Mouse (Mus musculus) hindbrain, embryonic 13.5 days (tissue): Measurements from ENCODE around the gene Gcn1l1. TPM values are rescaled to one million over a fixed set of nuclear protein-coding genes. Genes with fewer than 3 reads are reported as not detected.

Experiments used
- ATAC-seq: fragments of 200-750 bp; cut with Nextera tagmentation; 2 replicates; pipeline ENCODE4 v1.8.0; 2017; ENCODE audit warnings: moderate TSS enrichment; ENCODE audit not compliant: low FRiP score
- H3K27ac ChIP-seq: fragments of 300-500 bp; sonication (generic); 2 replicates; pipeline ENCODE4 v1.5.1; 2015; ENCODE audit warnings: inconsistent platforms, mild to moderate bottlenecking, moderate library complexity
- H3K27me3 ChIP-seq: fragments of 300-500 bp; sonication (generic); 2 replicates; pipeline ENCODE4 v1.6.1; 2015; ENCODE audit warnings: mild to moderate bottlenecking, inconsistent platforms
- H3K36me3 ChIP-seq: fragments of 300-500 bp; sonication (generic); 2 replicates; pipeline ENCODE4 v1.6.1; 2015; ENCODE audit warnings: mild to moderate bottlenecking, inconsistent platforms
- H3K4me1 ChIP-seq: fragments of 300-500 bp; sonication (generic); replicated peaks from 2 replicates; pipeline ENCODE4 v1.6.1; 2015; ENCODE audit warnings: inconsistent platforms
- H3K4me2 ChIP-seq: fragments of 300-500 bp; sonication (generic); 2 replicates; pipeline ENCODE4 v1.6.1; 2015; ENCODE audit warnings: inconsistent platforms, mild to moderate bottlenecking, moderate library complexity
- H3K4me3 ChIP-seq: fragments of 300-500 bp; sonication (generic); 2 replicates; pipeline ENCODE4 v1.5.1; 2015; ENCODE audit warnings: mild to moderate bottlenecking, inconsistent platforms
- H3K9ac ChIP-seq: fragments of 300-500 bp; sonication (generic); 2 replicates; pipeline ENCODE4 v1.6.1; 2015; ENCODE audit warnings: mild to moderate bottlenecking, inconsistent platforms
- H3K9me3 ChIP-seq: fragments of 300-500 bp; sonication (generic); 2 replicates; pipeline ENCODE4 v1.6.1; 2016; ENCODE audit warnings: inconsistent platforms
- WGBS: fragments of 180-500 bp; shearing (Covaris S2); methylation state at CpG from one replicate; pipeline ENCODE4 v1.1.7; 2015; 5-methylcytosine and 5-hydroxymethylcytosine counted together
- polyA plus RNA-seq: library from polyadenylated mRNA; unstranded; fragments of >200 nt; fragmentation: Nextera tagmentation; extraction: Ambion mirVana; gene quantifications from 2 replicates; pipeline ENCODE4 v1.2.1, GENCODE M21; 2015

The Gcn1l1 gene
- polyA plus RNA-seq, 1 experiment from 2014 or later = 42.4 TPM

DNA sequence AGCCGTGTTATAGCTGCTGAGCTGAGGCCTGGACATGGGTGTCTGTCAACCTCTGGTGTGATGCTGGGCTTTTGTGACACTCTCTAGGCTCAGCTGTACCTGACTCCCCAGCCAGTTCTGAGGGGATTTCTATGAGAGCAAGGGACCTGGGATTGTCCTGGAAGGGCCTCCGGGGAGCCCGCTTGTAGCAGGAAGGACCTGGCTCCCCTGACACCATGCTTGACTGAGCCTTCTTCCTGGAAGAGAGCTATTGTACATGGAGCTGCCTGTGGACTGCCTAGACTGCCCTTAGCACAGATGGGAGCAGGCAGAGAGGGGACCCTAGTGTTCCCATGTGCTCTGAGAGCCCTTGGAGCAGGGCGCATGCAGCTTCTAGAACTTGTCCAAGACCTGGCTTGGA is 39.6 kb upstream of the Gcn1l1 start:
- no peaks in the 10 kb centered on the region for H3K9me3 ChIP-seq
- H3K27ac ChIP-seq = no peak overlapping the region; the same call in 1 of the 2 replicates
- peaks cover 35% of the 10 kb centered on the region for H3K4me1 ChIP-seq
- no peak overlapping the region for H3K4me3 ChIP-seq
- peaks cover 3% of the 10 kb centered on the region; the same call in 1 of the 2 replicates for H3K36me3 ChIP-seq
- WGBS = 86% methylated on average over 4 of the region's 4 CpGs
- no peak overlapping the region for H3K4me2 ChIP-seq
- H3K27me3 ChIP-seq = no peaks in the 10 kb centered on the region
- ATAC-seq = no peak
- peak overlapping the region; percentile 43; the same call in 1 of the 2 replicates for H3K9ac ChIP-seq

GRCm38 (mm10) chr5:115525943-115526342 is 39.1 kb upstream of the Gcn1l1 start:
- WGBS = 90% methylated on average over 9 of the region's 9 CpGs
- peaks cover 40% of the 10 kb centered on the region for H3K4me1 ChIP-seq
- no peak overlapping the region for H3K4me2 ChIP-seq
- no peaks in the 10 kb centered on the region for H3K27me3 ChIP-seq
- no peak for ATAC-seq
- 0 out of 2 replicates have a peak, but pooled peaks cover under 1% of the 10 kb centered on the region for H3K36me3 ChIP-seq
- H3K9ac ChIP-seq = peak overlapping the region; percentile 43; the same call in 1 of the 2 replicates
- H3K4me3 ChIP-seq = no peak overlapping the region
- no peaks in the 10 kb centered on the region for H3K9me3 ChIP-seq
- H3K27ac ChIP-seq = no peak overlapping the region

DNA sequence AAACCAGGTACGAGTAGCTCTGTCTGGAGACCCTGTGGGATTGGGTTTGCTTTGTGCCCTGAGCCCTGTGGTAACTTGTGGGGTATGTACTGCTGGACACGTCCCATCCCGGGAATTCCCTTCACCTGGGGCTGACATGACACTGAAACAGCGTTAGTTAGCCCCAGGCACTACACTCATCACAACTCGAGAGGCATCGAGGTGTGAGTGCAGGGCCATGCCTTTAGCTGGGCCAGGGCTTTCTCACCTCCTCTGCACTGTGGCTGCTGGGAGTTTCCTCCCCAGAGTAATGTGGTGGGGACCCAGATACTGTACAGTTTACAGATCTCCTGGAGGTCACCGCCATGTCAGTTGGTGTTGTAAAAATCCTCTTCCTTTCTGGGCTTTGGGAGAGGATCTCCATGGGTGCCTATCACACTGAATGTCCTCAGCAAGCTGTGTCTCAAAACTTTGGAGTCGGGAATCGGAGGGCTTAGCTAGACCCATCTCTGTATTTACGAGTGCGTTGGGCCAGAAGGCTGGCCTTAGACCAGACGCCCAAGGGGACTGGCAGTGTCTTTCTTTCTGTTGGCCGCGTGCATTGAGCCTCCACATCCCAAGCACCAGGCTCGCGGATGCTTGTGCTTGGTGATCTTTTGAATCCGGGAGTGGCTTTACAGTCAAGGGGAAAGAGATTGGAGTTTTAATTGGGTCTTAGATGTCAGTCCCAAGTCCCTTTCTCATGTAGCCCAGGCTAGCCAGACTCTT is 38.4 kb upstream of the Gcn1l1 start:
- WGBS = 89% methylated on average over 17 of the region's 17 CpGs
- H3K9ac ChIP-seq = no peak overlapping the region
- no peak for ATAC-seq

GRCm38 (mm10) chr5:115528128-115528527 is 36.9 kb upstream of the Gcn1l1 start:
- Histone ChIP-seq H3K4me2 (no peak overlapping the region), H3K36me3 (no peaks in the 10 kb centered on the region), H3K27ac (no peak overlapping the region), H3K27me3 (no peaks in the 10 kb centered on the region), H3K4me3 (no peak overlapping the region), H3K9me3 (no peaks in the 10 kb centered on the region), H3K4me1 (peaks cover 60% of the 10 kb centered on the region), H3K9ac (no peak overlapping the region)
- no peak for ATAC-seq
- WGBS = 88% methylated on average over 5 of the region's 5 CpGs

More for the DNA sequence above, 38.4 kb upstream of the Gcn1l1 start:
- Histone ChIP-seq H3K4me3 (no peak overlapping the region), H3K36me3 (no peaks in the 10 kb centered on the region), H3K4me1 (peaks cover 47% of the 10 kb centered on the region), H3K9me3 (no peaks in the 10 kb centered on the region), H3K27ac (no peak overlapping the region), H3K27me3 (no peaks in the 10 kb centered on the region), H3K4me2 (no peak overlapping the region)

DNA sequence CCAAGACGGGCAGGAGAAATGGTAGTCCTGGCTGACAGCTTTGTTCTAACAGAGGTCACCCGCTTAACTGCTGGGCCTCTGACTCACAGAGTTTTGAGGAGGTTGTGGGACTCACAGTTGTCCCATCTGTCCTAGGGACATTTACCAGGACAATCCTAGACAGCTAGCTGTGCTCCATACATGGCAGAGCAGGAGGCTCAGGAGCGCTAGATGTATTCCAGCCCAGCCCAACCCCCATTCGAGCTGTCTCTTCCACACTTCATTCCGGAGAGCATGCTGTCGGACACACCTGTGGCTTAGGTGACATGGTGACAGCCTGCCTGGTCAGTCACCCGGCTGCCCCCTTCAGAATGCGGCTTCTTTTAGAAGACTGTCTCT is 35.7 kb upstream of the Gcn1l1 start:
- H3K9me3 ChIP-seq = no peaks in the 10 kb centered on the region
- H3K27ac ChIP-seq = peak overlapping the region; percentile 46; the same call in 1 of the 2 replicates
- no peaks in the 10 kb centered on the region for H3K27me3 ChIP-seq
- peaks cover 62% of the 10 kb centered on the region for H3K4me1 ChIP-seq
- ATAC-seq = no peak
- H3K36me3 ChIP-seq = no peaks in the 10 kb centered on the region
- no peak overlapping the region for H3K4me2 ChIP-seq
- H3K9ac ChIP-seq = 0 out of 2 replicates have a peak overlapping the region, but pooled peaks have one; percentile 15
- WGBS = 82% methylated on average over 8 of the region's 8 CpGs
- H3K4me3 ChIP-seq = no peak overlapping the region

- H3K4me1 ChIP-seq = peaks cover 62% of the 10 kb centered on the region
- H3K9ac ChIP-seq = 0 out of 2 replicates have a peak overlapping the region, but pooled peaks have one; percentile 15
- peak overlapping the region; percentile 46 for H3K27ac ChIP-seq
- no peak overlapping the region for H3K4me2 ChIP-seq
- ATAC-seq = no peak
- no peak overlapping the region for H3K4me3 ChIP-seq
- H3K36me3 ChIP-seq = no peaks in the 10 kb centered on the region
- 74% methylated on average over 7 of the region's 7 CpGs for WGBS
- no peaks in the 10 kb centered on the region for H3K9me3 ChIP-seq
- no peaks in the 10 kb centered on the region for H3K27me3 ChIP-seq
These were observed 35.2 kb upstream of the Gcn1l1 start for GRCm38 (mm10) chr5:115529742-115530446.

DNA sequence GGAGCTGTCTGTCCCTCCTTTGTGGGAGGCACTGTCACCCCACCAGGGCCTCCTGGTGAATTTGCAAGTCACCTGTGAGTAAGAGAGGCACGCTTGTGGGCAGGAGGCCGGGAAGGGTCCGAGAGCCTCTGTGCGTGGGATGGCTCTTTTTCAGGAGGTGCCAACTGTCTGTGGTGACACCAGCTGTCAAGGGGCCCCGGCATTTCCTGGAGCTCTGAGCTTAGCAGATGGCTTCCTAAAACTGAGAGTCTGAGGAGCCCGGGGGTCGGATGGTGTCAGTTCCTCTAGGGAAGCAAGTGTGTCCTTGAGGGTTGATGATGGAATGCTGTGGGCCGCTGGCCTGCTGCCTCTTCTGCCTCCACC is 34.6 kb upstream of the Gcn1l1 start:
- Histone ChIP-seq H3K4me1 (peaks cover 66% of the 10 kb centered on the region), H3K27me3 (no peaks in the 10 kb centered on the region), H3K27ac (peak overlapping the region; percentile 46), H3K36me3 (no peaks in the 10 kb centered on the region), H3K4me3 (no peak overlapping the region), H3K4me2 (no peak overlapping the region), H3K9ac (peak overlapping the region; percentile 60; the same call in 1 of the 2 replicates), H3K9me3 (no peaks in the 10 kb centered on the region)
- 75% methylated on average over 8 of the region's 8 CpGs for WGBS
- no peak for ATAC-seq

DNA sequence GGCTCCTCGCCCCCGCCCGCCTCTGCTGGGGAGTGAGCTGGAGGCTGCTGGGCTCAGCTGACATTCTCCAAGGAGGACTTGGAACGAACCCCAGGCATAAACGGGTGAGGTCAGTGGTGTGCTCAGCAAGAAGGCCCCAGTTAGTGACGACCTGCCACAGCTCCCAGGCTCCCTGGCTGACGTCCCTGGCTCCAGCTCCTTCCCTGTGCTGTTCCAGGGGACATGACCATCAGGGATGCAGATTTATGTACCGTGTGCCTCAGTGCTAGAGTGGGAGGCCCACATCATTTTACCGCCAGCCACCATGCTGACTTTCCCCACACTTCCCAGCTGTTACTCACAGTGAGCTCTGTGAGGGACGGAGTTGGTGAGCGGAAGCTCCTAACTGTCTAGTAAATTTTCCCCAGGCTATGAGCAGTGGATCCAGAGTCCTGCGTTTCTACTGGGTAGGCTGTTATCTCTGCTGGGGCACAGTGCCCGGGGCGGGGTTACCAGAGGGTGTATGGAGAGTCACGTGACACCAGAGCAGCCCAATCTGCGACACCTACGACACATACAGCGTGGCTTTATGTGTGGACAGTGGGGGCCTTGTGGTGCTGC is 33.3 kb upstream of the Gcn1l1 start:
- H3K27ac ChIP-seq = peak overlapping the region; percentile 69
- H3K4me1 ChIP-seq = peaks cover 64% of the 10 kb centered on the region
- no peaks in the 10 kb centered on the region for H3K27me3 ChIP-seq
- peak; percentile 50 for ATAC-seq
- WGBS = 56% methylated on average over 18 of the region's 18 CpGs
- no peak overlapping the region for H3K4me3 ChIP-seq
- H3K9me3 ChIP-seq = no peaks in the 10 kb centered on the region
- H3K9ac ChIP-seq = peak overlapping the region; percentile 60
- no peaks in the 10 kb centered on the region for H3K36me3 ChIP-seq
- no peak overlapping the region for H3K4me2 ChIP-seq

DNA sequence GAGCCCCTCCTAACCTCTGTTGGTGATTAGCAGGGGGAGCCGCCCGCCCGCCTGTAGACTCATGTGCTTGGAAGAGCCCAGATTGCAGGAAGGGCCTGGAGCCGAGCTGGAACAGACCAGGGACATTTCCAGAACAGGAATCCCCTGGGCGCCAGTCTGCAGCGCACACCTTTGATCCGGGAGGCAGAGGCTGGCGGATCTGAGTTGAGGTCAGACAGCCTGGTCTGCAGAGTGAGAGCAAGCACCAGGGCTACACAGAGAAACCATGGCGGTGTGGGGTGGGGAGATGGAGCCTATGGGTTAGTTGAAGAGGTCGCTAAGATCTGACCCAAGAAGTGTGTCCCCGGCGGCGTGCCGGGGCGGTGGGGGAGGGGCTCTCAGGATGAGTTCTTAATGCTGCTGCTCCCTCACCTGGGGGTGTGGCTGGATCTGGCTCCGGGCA is 30.7 kb upstream of the Gcn1l1 start:
- Histone ChIP-seq H3K27ac (no peak overlapping the region), H3K27me3 (no peaks in the 10 kb centered on the region), H3K4me3 (no peak overlapping the region), H3K36me3 (no peaks in the 10 kb centered on the region), H3K9me3 (no peaks in the 10 kb centered on the region), H3K4me1 (peaks cover 74% of the 10 kb centered on the region), H3K9ac (no peak overlapping the region), H3K4me2 (no peak overlapping the region)
- 30% methylated on average over 16 of the region's 16 CpGs for WGBS
- ATAC-seq = no peak

DNA sequence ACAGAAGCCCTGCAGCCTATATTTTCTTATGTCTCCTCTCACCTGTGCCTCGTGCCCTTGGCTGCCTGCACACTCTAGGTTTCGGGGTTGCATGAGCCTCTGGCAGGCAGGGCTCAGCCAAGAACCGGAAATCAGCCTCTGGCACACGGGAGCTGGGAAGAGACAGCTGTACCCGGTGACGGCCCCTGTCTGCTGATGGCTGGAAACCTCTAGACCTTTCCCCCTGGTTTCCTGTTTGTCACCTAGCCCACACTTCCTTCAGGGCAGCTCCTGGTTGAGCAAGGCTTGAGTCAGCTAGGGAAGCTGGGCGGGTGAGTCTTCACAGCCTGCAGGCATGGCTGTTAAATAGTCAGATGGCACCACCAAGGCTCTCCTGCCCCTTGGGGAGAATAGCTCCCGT is 30.2 kb upstream of the Gcn1l1 start:
- no peaks in the 10 kb centered on the region for H3K27me3 ChIP-seq
- ATAC-seq = no peak
- H3K36me3 ChIP-seq = no peaks in the 10 kb centered on the region
- no peak overlapping the region for H3K27ac ChIP-seq
- H3K9ac ChIP-seq = no peak overlapping the region
- peaks cover 69% of the 10 kb centered on the region for H3K4me1 ChIP-seq
- H3K4me3 ChIP-seq = no peak overlapping the region
- no peak overlapping the region for H3K4me2 ChIP-seq
- WGBS = 61% methylated on average over 8 of the region's 8 CpGs
- no peaks in the 10 kb centered on the region for H3K9me3 ChIP-seq

- H3K27me3 ChIP-seq = no peaks in the 10 kb centered on the region
- H3K4me2 ChIP-seq = no peak overlapping the region
- H3K9ac ChIP-seq = no peak overlapping the region
- H3K9me3 ChIP-seq = no peaks in the 10 kb centered on the region
- H3K27ac ChIP-seq = no peak overlapping the region
- H3K4me3 ChIP-seq = no peak overlapping the region
- no peak for ATAC-seq
- H3K4me1 ChIP-seq = peaks cover 61% of the 10 kb centered on the region
- 29% methylated on average over 7 of the region's 7 CpGs for WGBS
- H3K36me3 ChIP-seq = no peaks in the 10 kb centered on the region
These were observed 29.4 kb upstream of the Gcn1l1 start for GRCm38 (mm10) chr5:115535635-115536034.

- Histone ChIP-seq H3K4me3 (no peak overlapping the region), H3K4me1 (peaks cover 50% of the 10 kb centered on the region), H3K9me3 (no peaks in the 10 kb centered on the region), H3K36me3 (no peaks in the 10 kb centered on the region), H3K27ac (peak overlapping the region; percentile 18; the same call in 1 of the 2 replicates), H3K27me3 (no peaks in the 10 kb centered on the region), H3K4me2 (0 out of 2 replicates have a peak overlapping the region, but pooled peaks have one; percentile 13), H3K9ac (0 out of 2 replicates have a peak overlapping the region, but pooled peaks have one; percentile 9)
- 69% methylated on average over 13 of the region's 13 CpGs for WGBS
- ATAC-seq = no peak
These were observed 26.9 kb upstream of the Gcn1l1 start for GRCm38 (mm10) chr5:115538017-115538692.
